Mouse (Mus musculus): Measurements from ENCODE around the gene Txnl4b. TPM values are rescaled to one million over a fixed set of nuclear protein-coding genes. Genes with fewer than 3 reads are reported as not detected.
A peak's percentile ranks its signal among the peaks of the same experiment; 100 is the strongest.

The Txnl4b gene
- polyA plus RNA-seq (2014; fragmentation: Nextera tagmentation; extraction: Ambion mirVana) = 18.4 and 18.7 TPM in 2 replicates

- no peaks in the 10 kb centered on the region for H3K9me3 ChIP-seq (ENCODE audit: control insufficient read depth, low read length)
- under 1% methylated on average over 52 of the region's 52 CpGs for WGBS
- H3K9ac ChIP-seq (ENCODE audit: low read length) = peak within 1 kb of the TSS; percentile 96
- H3K4me2 ChIP-seq (ENCODE audit: low read length) = peak within 1 kb of the TSS; percentile 81
- H3K4me1 ChIP-seq (ENCODE audit: control insufficient read depth in 2 of 2, insufficient read depth in 2 of 2, low read length in 2 of 2) = peaks cover 3 to 15% of the 10 kb centered on the region in 2 experiments
- peaks cover 41% of the 10 kb centered on the region for H3K36me3 ChIP-seq (ENCODE audit: control insufficient read depth, insufficient read depth, low read length)
- H3K27ac ChIP-seq (replicated peaks in 1 of 2; ENCODE audit: control insufficient read depth in 1 of 2, insufficient read depth in 1 of 2, low read depth in 2 of 2, low read length in 2 of 2) = peak within 1 kb of the TSS; percentile 94 to 95
- no peaks in the 10 kb centered on the region for H3K27me3 ChIP-seq (ENCODE audit: control insufficient read depth, insufficient read depth, low read length)
- H3K4me3 ChIP-seq (ENCODE audit: control insufficient read depth in 1 of 2, insufficient read depth in 1 of 2, low read depth in 1 of 2, low read length in 2 of 2) = peak within 1 kb of the TSS; percentile 86 to 94
- ATAC-seq (ENCODE audit: insufficient number of reproducible peaks, insufficient read depth, low FRiP score, low read depth) = peak; percentile 100
Observed at GRCm38 (mm10) chr8:109565498-109566333, at the start of gene Txnl4b, which contains the start of gene Dhx38. Gene Txnl4b, plus strand, starts transcription at chr8:109565892. Gene Dhx38, minus strand, starts transcription at chr8:109565861.

GRCm38 (mm10) chr8:109524008-109524407 lies 41.7 kb upstream of the Txnl4b start:
- H3K4me2 ChIP-seq (ENCODE audit: low read length) = no peak overlapping the region
- no peaks in the 10 kb centered on the region for H3K36me3 ChIP-seq (ENCODE audit: control insufficient read depth, insufficient read depth, low read length)
- no peaks in the 10 kb centered on the region for H3K27me3 ChIP-seq (ENCODE audit: control insufficient read depth, insufficient read depth, low read length)
- no peak for ATAC-seq (ENCODE audit: insufficient number of reproducible peaks, insufficient read depth, low FRiP score, low read depth)
- 71% methylated on average over 2 of the region's 2 CpGs for WGBS
- H3K27ac ChIP-seq (replicated peaks in 1 of 2; ENCODE audit: control insufficient read depth in 1 of 2, insufficient read depth in 1 of 2, low read depth in 2 of 2, low read length in 2 of 2) = no peak overlapping the region
- H3K4me1 ChIP-seq (ENCODE audit: control insufficient read depth in 2 of 2, insufficient read depth in 2 of 2, low read length in 2 of 2) = no peaks in the 10 kb centered on the region
- H3K4me3 ChIP-seq (ENCODE audit: control insufficient read depth in 1 of 2, insufficient read depth in 1 of 2, low read depth in 1 of 2, low read length in 2 of 2) = no peak overlapping the region
- no peaks in the 10 kb centered on the region for H3K9me3 ChIP-seq (ENCODE audit: control insufficient read depth, low read length)
- H3K9ac ChIP-seq (ENCODE audit: low read length) = no peak overlapping the region

GRCm38 (mm10) chr8:109535140-109535990 lies 30.3 kb upstream of the Txnl4b start:
- ATAC-seq (ENCODE audit: insufficient number of reproducible peaks, insufficient read depth, low FRiP score, low read depth) = no peak
- H3K9ac ChIP-seq (ENCODE audit: low read length) = no peak overlapping the region
- no peak overlapping the region for H3K4me2 ChIP-seq (ENCODE audit: low read length)
- H3K4me1 ChIP-seq (ENCODE audit: control insufficient read depth in 2 of 2, insufficient read depth in 2 of 2, low read length in 2 of 2) = peaks cover 2 to 5% of the 10 kb centered on the region in 2 experiments; a peak in 2 of 4 replicates
- no peaks in the 10 kb centered on the region for H3K36me3 ChIP-seq (ENCODE audit: control insufficient read depth, insufficient read depth, low read length)
- WGBS = 80% methylated on average over 19 of the region's 19 CpGs
- no peaks in the 10 kb centered on the region for H3K9me3 ChIP-seq (ENCODE audit: control insufficient read depth, low read length)
- no peak overlapping the region for H3K4me3 ChIP-seq (ENCODE audit: control insufficient read depth in 1 of 2, insufficient read depth in 1 of 2, low read depth in 1 of 2, low read length in 2 of 2)
- H3K27ac ChIP-seq (replicated peaks in 1 of 2; ENCODE audit: control insufficient read depth in 1 of 2, insufficient read depth in 1 of 2, low read depth in 2 of 2, low read length in 2 of 2) = no peak overlapping the region
- no peaks in the 10 kb centered on the region for H3K27me3 ChIP-seq (ENCODE audit: control insufficient read depth, insufficient read depth, low read length)

DNA sequence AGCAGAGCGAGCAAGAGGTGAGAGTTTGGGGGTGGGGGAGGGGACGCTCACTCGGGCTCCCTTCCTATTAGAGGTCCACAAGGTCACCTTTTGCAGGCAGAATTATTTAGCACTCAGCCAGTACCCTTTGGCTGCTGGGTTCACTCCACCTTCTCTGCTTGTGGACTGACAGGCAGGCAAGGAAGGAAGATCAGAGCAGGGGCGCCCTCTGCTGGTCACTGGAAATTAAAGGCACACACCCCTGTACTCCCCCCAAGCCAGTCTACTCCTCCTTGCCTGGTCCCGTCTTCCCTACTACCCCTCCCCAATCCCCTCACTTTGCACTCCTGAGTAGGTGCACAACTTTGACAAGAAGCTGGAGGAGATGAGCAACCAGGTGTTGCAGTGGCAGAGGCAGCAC lies 29.0 kb upstream of the Txnl4b start:
- H3K27ac ChIP-seq (replicated peaks in 1 of 2; ENCODE audit: control insufficient read depth in 1 of 2, insufficient read depth in 1 of 2, low read depth in 2 of 2, low read length in 2 of 2) = peak overlapping the region in 1 of 2 experiments; percentile 52; a peak in 1 of 4 replicates
- peak overlapping the region; percentile 62 for H3K9ac ChIP-seq (ENCODE audit: low read length)
- H3K27me3 ChIP-seq (ENCODE audit: control insufficient read depth, insufficient read depth, low read length) = no peaks in the 10 kb centered on the region
- H3K9me3 ChIP-seq (ENCODE audit: control insufficient read depth, low read length) = no peaks in the 10 kb centered on the region
- WGBS = 5% methylated on average over 5 of the region's 5 CpGs
- H3K4me3 ChIP-seq (ENCODE audit: control insufficient read depth in 1 of 2, insufficient read depth in 1 of 2, low read depth in 1 of 2, low read length in 2 of 2) = peak overlapping the region in 1 of 2 experiments; percentile 5; a peak in 2 of 4 replicates
- H3K4me1 ChIP-seq (ENCODE audit: control insufficient read depth in 2 of 2, insufficient read depth in 2 of 2, low read length in 2 of 2) = peaks cover 2 to 5% of the 10 kb centered on the region in 2 experiments; a peak in 2 of 4 replicates
- peak; percentile 70; the same call in 1 of the 2 replicates for ATAC-seq (ENCODE audit: insufficient number of reproducible peaks, insufficient read depth, low FRiP score, low read depth)
- peak overlapping the region; percentile 50 for H3K4me2 ChIP-seq (ENCODE audit: low read length)
- H3K36me3 ChIP-seq (ENCODE audit: control insufficient read depth, insufficient read depth, low read length) = no peaks in the 10 kb centered on the region

GRCm38 (mm10) chr8:109542165-109542564 lies 23.5 kb upstream of the Txnl4b start:
- Histone ChIP-seq H3K4me1 (ENCODE audit: control insufficient read depth in 2 of 2, insufficient read depth in 2 of 2, low read length in 2 of 2) (no peaks in the 10 kb centered on the region), H3K9ac (ENCODE audit: low read length) (no peak overlapping the region), H3K27me3 (ENCODE audit: control insufficient read depth, insufficient read depth, low read length) (no peaks in the 10 kb centered on the region), H3K4me2 (ENCODE audit: low read length) (no peak overlapping the region), H3K9me3 (ENCODE audit: control insufficient read depth, low read length) (no peaks in the 10 kb centered on the region), H3K4me3 (ENCODE audit: control insufficient read depth in 1 of 2, insufficient read depth in 1 of 2, low read depth in 1 of 2, low read length in 2 of 2) (no peak overlapping the region), H3K27ac (replicated peaks in 1 of 2; ENCODE audit: control insufficient read depth in 1 of 2, insufficient read depth in 1 of 2, low read depth in 2 of 2, low read length in 2 of 2) (no peak overlapping the region), H3K36me3 (ENCODE audit: control insufficient read depth, insufficient read depth, low read length) (peaks cover 10% of the 10 kb centered on the region)
- WGBS = 65% methylated on average over 5 of the region's 5 CpGs
- no peak for ATAC-seq (ENCODE audit: insufficient number of reproducible peaks, insufficient read depth, low FRiP score, low read depth)

GRCm38 (mm10) chr8:109542748-109543519 lies 22.8 kb upstream of the Txnl4b start:
- H3K9me3 ChIP-seq (ENCODE audit: control insufficient read depth, low read length) = no peaks in the 10 kb centered on the region
- H3K4me2 ChIP-seq (ENCODE audit: low read length) = no peak overlapping the region
- 76% methylated on average over 8 of the region's 8 CpGs for WGBS
- no peaks in the 10 kb centered on the region for H3K4me1 ChIP-seq (ENCODE audit: control insufficient read depth in 2 of 2, insufficient read depth in 2 of 2, low read length in 2 of 2)
- no peak overlapping the region for H3K27ac ChIP-seq (replicated peaks in 1 of 2; ENCODE audit: control insufficient read depth in 1 of 2, insufficient read depth in 1 of 2, low read depth in 2 of 2, low read length in 2 of 2)
- ATAC-seq (ENCODE audit: insufficient number of reproducible peaks, insufficient read depth, low FRiP score, low read depth) = no peak
- H3K4me3 ChIP-seq (ENCODE audit: control insufficient read depth in 1 of 2, insufficient read depth in 1 of 2, low read depth in 1 of 2, low read length in 2 of 2) = no peak overlapping the region
- peaks cover 18% of the 10 kb centered on the region for H3K36me3 ChIP-seq (ENCODE audit: control insufficient read depth, insufficient read depth, low read length)
- H3K27me3 ChIP-seq (ENCODE audit: control insufficient read depth, insufficient read depth, low read length) = no peaks in the 10 kb centered on the region
- H3K9ac ChIP-seq (ENCODE audit: low read length) = no peak overlapping the region

DNA sequence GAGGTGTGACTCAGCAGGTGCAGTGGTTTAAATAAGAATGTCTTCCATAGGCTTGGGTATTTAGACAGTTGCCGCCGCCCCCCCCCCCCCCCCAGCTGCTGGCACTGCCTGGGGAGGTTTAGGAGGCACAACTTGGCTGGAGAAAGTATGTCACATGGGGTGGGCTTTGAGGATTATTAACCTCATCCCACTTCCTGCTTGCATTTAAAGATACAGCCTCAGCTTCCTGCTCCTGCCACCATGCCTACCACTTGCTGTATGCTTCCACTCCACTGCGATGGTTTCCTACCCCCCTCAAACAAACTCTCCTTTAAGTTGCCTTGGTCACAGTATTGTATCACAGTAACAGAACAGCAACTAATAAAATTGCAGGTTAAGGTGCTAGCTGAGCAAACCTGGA lies 21.6 kb upstream of the Txnl4b start:
- Histone ChIP-seq H3K4me3 (ENCODE audit: control insufficient read depth in 1 of 2, insufficient read depth in 1 of 2, low read depth in 1 of 2, low read length in 2 of 2) (no peak overlapping the region), H3K9me3 (ENCODE audit: control insufficient read depth, low read length) (no peaks in the 10 kb centered on the region), H3K27ac (replicated peaks in 1 of 2; ENCODE audit: control insufficient read depth in 1 of 2, insufficient read depth in 1 of 2, low read depth in 2 of 2, low read length in 2 of 2) (no peak overlapping the region), H3K9ac (ENCODE audit: low read length) (no peak overlapping the region), H3K4me1 (ENCODE audit: control insufficient read depth in 2 of 2, insufficient read depth in 2 of 2, low read length in 2 of 2) (no peaks in the 10 kb centered on the region), H3K36me3 (ENCODE audit: control insufficient read depth, insufficient read depth, low read length) (peaks cover 29% of the 10 kb centered on the region), H3K4me2 (ENCODE audit: low read length) (no peak overlapping the region), H3K27me3 (ENCODE audit: control insufficient read depth, insufficient read depth, low read length) (no peaks in the 10 kb centered on the region)
- WGBS = 48% methylated on average over 3 of the region's 3 CpGs
- no peak for ATAC-seq (ENCODE audit: insufficient number of reproducible peaks, insufficient read depth, low FRiP score, low read depth)
